Mouse (Mus musculus): ENCODE data around the gene Trim17. TPM values are rescaled to one million over a fixed set of nuclear protein-coding genes. Genes with fewer than 3 reads are reported as not detected.

The Trim17 gene
- polyA plus RNA-seq, 1 experiment from 2014 or later: 0.51 TPM

DNA sequence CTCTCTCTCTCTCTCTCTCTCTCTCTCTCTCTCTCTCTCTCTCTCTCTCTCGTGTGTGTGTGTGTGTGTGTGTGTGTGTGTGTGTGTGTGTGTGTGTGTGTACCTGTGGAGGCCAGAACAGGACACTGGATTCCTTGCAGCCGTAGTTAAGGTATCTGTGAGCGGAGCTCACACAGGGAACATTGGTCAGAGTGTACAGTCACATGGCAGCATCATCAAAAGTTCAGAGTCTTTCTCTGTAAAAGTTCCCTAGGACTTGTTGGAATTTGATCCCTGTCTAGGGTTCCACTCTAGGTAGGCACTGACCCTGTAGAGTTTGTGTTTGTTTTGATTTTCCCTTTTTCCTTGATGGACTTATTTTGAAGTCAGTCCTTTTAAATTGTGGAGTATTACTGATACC lies 27.8 kb upstream of the Trim17 start:
- ATAC-seq (ENCODE audit: low read depth) (no peak), DNase-seq (ENCODE audit: low spot score) (no peak)
- H3K4me1 ChIP-seq (ENCODE audit: control insufficient read depth, insufficient read depth, low read length): no peaks in the 10 kb centered on the region
- no peak overlapping the region for H3K9ac ChIP-seq (ENCODE audit: low read depth, low read length)
- H3K4me3 ChIP-seq (ENCODE audit: low read depth, low read length): no peak overlapping the region
- H3K36me3 ChIP-seq (ENCODE audit: control insufficient read depth, insufficient read depth, low read length): peaks cover 7% of the 10 kb centered on the region
- H3K9me3 ChIP-seq (ENCODE audit: control insufficient read depth, low read length): no peaks in the 10 kb centered on the region
- 60% methylated on average over 2 of the region's 3 CpGs for WGBS
- H3K27me3 ChIP-seq (replicated peaks; ENCODE audit: control insufficient read depth, insufficient read depth, low read length): no peaks in the 10 kb centered on the region
- H3K27ac ChIP-seq (replicated peaks; ENCODE audit: low read depth, low read length): no peak overlapping the region
- H3K4me2 ChIP-seq (ENCODE audit: low read depth, low read length): no peak overlapping the region

DNA sequence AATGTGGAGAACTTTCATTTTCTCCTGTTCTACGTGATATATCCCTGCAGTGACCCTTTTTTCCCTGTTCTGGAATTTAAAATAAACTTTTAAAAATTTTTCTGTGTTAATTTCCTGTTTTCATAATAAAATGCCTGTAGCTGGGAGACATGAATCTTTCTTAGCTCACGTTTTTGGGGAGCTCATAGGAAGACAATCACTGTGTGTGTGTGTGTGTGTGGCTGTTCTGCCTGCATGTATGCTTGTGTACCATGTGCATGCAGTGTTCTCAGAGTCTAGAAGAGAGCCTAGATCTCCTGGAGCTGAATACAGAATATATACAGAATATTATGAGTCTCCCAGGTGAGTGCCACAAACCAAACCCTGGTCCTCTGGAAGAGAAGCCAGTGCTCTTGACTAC lies 27.4 kb upstream of the Trim17 start:
- no peaks in the 10 kb centered on the region for H3K9me3 ChIP-seq (ENCODE audit: control insufficient read depth, low read length)
- ATAC-seq (ENCODE audit: low read depth): no peak
- no peak overlapping the region for H3K27ac ChIP-seq (replicated peaks; ENCODE audit: low read depth, low read length)
- H3K4me2 ChIP-seq (ENCODE audit: low read depth, low read length): no peak overlapping the region
- H3K4me1 ChIP-seq (ENCODE audit: control insufficient read depth, insufficient read depth, low read length): no peaks in the 10 kb centered on the region
- H3K4me3 ChIP-seq (ENCODE audit: low read depth, low read length): no peak overlapping the region
- DNase-seq (ENCODE audit: low spot score): no peak
- no peaks in the 10 kb centered on the region for H3K27me3 ChIP-seq (replicated peaks; ENCODE audit: control insufficient read depth, insufficient read depth, low read length)
- peaks cover 11% of the 10 kb centered on the region for H3K36me3 ChIP-seq (ENCODE audit: control insufficient read depth, insufficient read depth, low read length)
- no peak overlapping the region for H3K9ac ChIP-seq (ENCODE audit: low read depth, low read length)
- WGBS: 59% methylated on average over 2 of the region's 2 CpGs

DNA sequence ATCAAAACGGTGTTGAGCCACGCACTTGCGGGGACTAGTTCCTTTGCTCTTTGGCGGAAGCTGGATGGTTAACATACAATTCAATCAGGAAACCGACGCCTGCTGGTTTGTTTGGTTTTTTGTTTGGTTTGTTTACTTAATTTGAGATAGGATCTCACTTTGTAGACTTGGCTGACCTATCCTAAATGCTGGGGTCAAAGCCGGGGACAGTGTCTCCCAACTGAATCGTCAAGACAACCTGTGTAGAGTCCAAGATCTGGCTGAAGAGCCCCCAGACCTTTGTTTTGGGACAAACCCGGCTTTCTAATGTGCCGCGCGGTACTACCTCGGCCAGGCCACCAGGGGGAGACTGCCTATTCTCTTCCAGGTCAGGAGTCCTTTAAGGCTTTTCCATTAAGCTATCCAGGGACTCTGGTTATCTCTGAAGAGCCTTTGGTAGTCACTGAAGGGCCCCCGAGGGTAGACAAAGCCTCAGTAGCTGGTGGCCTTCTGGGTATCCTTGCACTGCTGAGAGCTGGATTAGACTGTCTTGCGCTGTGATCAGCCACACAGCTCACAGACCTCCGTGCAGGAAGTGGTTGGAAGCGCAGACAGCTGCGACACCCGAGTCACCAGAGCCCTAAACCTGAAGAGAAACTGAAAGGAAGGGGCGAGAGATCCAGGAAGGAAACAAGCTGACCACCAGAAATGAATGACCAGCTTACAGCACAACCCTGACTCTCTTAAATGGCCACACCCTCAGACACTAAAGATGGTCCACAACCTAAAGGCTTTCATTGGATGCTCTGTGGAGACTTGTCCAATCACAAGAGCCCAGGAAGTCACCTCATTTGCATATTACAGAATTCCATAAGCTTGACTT lies 26.5 kb upstream of the Trim17 start:
- Histone ChIP-seq H3K4me2 (ENCODE audit: low read depth, low read length) (peak overlapping the region; percentile 37), H3K9ac (ENCODE audit: low read depth, low read length) (no peak overlapping the region), H3K9me3 (ENCODE audit: control insufficient read depth, low read length) (no peaks in the 10 kb centered on the region), H3K27ac (replicated peaks; ENCODE audit: low read depth, low read length) (no peak overlapping the region), H3K4me1 (ENCODE audit: control insufficient read depth, insufficient read depth, low read length) (no peaks in the 10 kb centered on the region), H3K36me3 (ENCODE audit: control insufficient read depth, insufficient read depth, low read length) (peaks cover 21% of the 10 kb centered on the region), H3K27me3 (replicated peaks; ENCODE audit: control insufficient read depth, insufficient read depth, low read length) (no peaks in the 10 kb centered on the region), H3K4me3 (ENCODE audit: low read depth, low read length) (peak overlapping the region; percentile 16; the same call in 1 of the 2 replicates)
- DNase-seq (ENCODE audit: low spot score) (peak; percentile 60), ATAC-seq (ENCODE audit: low read depth) (peak; percentile 64)
- 35% methylated on average over 20 of the region's 20 CpGs for WGBS

DNA sequence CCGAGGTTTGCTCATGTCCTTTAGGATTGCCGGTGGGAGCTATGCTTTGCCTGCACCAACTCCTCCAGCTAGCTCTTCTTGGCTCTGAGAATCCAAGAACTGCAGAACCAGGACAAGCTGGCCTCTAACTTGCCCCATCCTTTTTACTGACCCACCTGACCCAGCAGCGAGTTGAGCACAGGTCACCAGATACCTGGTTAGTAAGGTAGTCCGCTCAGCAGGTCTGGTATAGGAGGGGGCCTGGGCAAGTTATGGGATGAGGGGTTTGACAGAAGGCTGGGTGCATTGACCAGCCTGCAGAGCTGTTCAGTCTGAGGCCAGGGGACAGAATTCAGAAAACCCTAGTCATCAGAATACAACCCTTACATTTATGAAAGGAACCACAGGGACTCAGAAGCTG lies 25.4 kb upstream of the Trim17 start:
- Histone ChIP-seq H3K27ac (replicated peaks; ENCODE audit: low read depth, low read length) (no peak overlapping the region), H3K4me3 (ENCODE audit: low read depth, low read length) (no peak overlapping the region), H3K4me1 (ENCODE audit: control insufficient read depth, insufficient read depth, low read length) (no peaks in the 10 kb centered on the region), H3K27me3 (replicated peaks; ENCODE audit: control insufficient read depth, insufficient read depth, low read length) (no peaks in the 10 kb centered on the region), H3K4me2 (ENCODE audit: low read depth, low read length) (no peak overlapping the region), H3K9ac (ENCODE audit: low read depth, low read length) (no peak overlapping the region), H3K36me3 (ENCODE audit: control insufficient read depth, insufficient read depth, low read length) (peaks cover 31% of the 10 kb centered on the region), H3K9me3 (ENCODE audit: control insufficient read depth, low read length) (no peaks in the 10 kb centered on the region)
- no peak for DNase-seq (ENCODE audit: low spot score)
- WGBS: 60% methylated on average over 4 of the region's 4 CpGs
- ATAC-seq (ENCODE audit: low read depth): no peak

DNA sequence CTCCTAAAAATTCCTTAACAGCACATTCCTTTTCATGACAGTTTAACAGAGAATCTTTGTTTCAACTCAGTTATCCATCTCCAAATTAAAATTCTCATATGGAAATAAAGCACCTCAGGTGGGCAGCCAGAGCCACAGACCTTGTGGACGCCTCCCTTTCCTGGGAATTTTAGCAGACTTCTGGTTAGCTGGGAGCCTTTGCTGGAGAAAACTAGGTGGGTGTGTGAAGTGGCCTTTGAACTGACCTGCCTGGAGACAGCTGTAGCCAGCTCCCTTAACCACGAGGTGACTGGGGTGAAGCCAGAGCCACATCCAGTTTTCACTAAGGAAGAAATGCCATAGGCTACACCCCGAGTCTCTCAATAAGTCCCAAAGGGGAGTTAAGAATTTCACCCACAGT lies 24.8 kb upstream of the Trim17 start:
- WGBS: 45% methylated on average over 3 of the region's 3 CpGs
- H3K9me3 ChIP-seq (ENCODE audit: control insufficient read depth, low read length): no peaks in the 10 kb centered on the region
- H3K27ac ChIP-seq (replicated peaks; ENCODE audit: low read depth, low read length): no peak overlapping the region
- H3K4me2 ChIP-seq (ENCODE audit: low read depth, low read length): no peak overlapping the region
- no peak overlapping the region for H3K9ac ChIP-seq (ENCODE audit: low read depth, low read length)
- ATAC-seq (ENCODE audit: low read depth): no peak
- peaks cover 37% of the 10 kb centered on the region for H3K36me3 ChIP-seq (ENCODE audit: control insufficient read depth, insufficient read depth, low read length)
- H3K4me3 ChIP-seq (ENCODE audit: low read depth, low read length): no peak overlapping the region
- DNase-seq (ENCODE audit: low spot score): no peak
- H3K27me3 ChIP-seq (replicated peaks; ENCODE audit: control insufficient read depth, insufficient read depth, low read length): no peaks in the 10 kb centered on the region
- no peaks in the 10 kb centered on the region for H3K4me1 ChIP-seq (ENCODE audit: control insufficient read depth, insufficient read depth, low read length)

DNA sequence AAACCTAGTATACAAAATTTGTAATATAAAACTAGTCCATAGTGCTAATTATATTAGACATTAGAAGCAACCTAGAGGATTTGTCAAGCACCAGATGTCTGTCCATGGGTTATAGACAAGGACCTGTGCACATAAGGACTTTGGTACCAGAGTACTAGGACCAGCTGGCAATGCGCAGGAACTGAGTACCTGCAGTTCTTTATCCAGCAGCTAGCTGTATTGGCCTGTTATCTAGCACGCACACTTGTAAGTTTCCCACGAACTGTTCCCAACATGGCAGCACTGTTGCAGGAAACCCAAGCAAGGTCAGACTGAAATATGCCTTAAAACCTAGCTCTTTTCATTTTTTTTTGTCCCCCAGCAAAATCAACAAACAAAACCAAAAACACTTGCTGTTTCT lies 24.2 kb upstream of the Trim17 start:
- 93% methylated on average over 3 of the region's 3 CpGs for WGBS
- DNase-seq (ENCODE audit: low spot score): no peak
- Histone ChIP-seq H3K4me3 (ENCODE audit: low read depth, low read length) (no peak overlapping the region), H3K4me1 (ENCODE audit: control insufficient read depth, insufficient read depth, low read length) (no peaks in the 10 kb centered on the region), H3K4me2 (ENCODE audit: low read depth, low read length) (no peak overlapping the region), H3K27me3 (replicated peaks; ENCODE audit: control insufficient read depth, insufficient read depth, low read length) (no peaks in the 10 kb centered on the region), H3K27ac (replicated peaks; ENCODE audit: low read depth, low read length) (no peak overlapping the region), H3K36me3 (ENCODE audit: control insufficient read depth, insufficient read depth, low read length) (peaks cover 40% of the 10 kb centered on the region), H3K9ac (ENCODE audit: low read depth, low read length) (no peak overlapping the region), H3K9me3 (ENCODE audit: control insufficient read depth, low read length) (no peaks in the 10 kb centered on the region)
- no peak for ATAC-seq (ENCODE audit: low read depth)

DNA sequence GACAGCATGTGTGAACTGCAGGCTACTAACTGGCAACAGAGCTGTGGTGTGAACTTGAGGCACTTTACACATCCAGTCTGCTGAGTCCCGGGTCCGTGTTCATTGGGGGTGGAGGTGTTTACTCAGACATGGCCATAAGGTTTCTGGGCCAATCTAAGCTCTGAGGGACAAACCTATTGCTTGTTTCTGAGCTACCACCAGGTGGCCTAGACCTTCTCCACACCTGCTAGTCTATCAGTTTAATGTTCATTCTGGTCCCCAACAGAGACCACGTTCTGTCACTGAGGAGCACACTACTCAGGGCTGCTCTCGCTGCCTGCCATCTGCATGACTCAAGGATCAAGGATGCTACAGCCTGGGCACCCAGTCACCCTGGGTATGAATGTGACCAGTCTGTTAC lies 22.9 kb upstream of the Trim17 start:
- peaks cover 53% of the 10 kb centered on the region for H3K36me3 ChIP-seq (ENCODE audit: control insufficient read depth, insufficient read depth, low read length)
- H3K9me3 ChIP-seq (ENCODE audit: control insufficient read depth, low read length): no peaks in the 10 kb centered on the region
- no peak for ATAC-seq (ENCODE audit: low read depth)
- H3K27me3 ChIP-seq (replicated peaks; ENCODE audit: control insufficient read depth, insufficient read depth, low read length): no peaks in the 10 kb centered on the region
- H3K4me3 ChIP-seq (ENCODE audit: low read depth, low read length): no peak overlapping the region
- no peak overlapping the region for H3K27ac ChIP-seq (replicated peaks; ENCODE audit: low read depth, low read length)
- WGBS: 80% methylated on average over 4 of the region's 4 CpGs
- H3K4me1 ChIP-seq (ENCODE audit: control insufficient read depth, insufficient read depth, low read length): no peaks in the 10 kb centered on the region
- no peak overlapping the region for H3K9ac ChIP-seq (ENCODE audit: low read depth, low read length)
- DNase-seq (ENCODE audit: low spot score): no peak
- H3K4me2 ChIP-seq (ENCODE audit: low read depth, low read length): no peak overlapping the region

DNA sequence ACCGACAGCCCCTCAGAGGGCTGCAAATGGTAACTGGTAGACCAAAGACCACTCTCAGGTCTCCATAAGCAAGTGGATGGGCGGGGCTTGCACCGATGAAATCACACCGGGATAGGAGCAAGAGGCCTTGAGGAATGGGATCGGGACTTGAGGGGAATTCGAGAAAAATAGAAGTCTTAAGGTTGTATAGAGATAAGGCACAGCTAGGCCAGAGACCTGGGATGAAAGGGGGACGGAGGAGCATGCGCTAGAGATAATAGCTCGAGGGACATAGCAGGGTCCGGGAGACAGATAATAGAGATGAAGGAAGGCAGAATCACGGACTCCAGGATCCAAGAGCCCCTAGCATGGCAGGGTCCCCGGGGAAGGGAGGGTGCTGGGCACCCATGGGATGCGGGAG lies 16.6 kb upstream of the Trim17 start:
- Histone ChIP-seq H3K27me3 (replicated peaks; ENCODE audit: control insufficient read depth, insufficient read depth, low read length) (no peaks in the 10 kb centered on the region), H3K4me3 (ENCODE audit: low read depth, low read length) (peak overlapping the region; percentile 98), H3K4me1 (ENCODE audit: control insufficient read depth, insufficient read depth, low read length) (peaks cover 13% of the 10 kb centered on the region), H3K4me2 (ENCODE audit: low read depth, low read length) (peak overlapping the region; percentile 76), H3K9ac (ENCODE audit: low read depth, low read length) (peak overlapping the region; percentile 96), H3K27ac (replicated peaks; ENCODE audit: low read depth, low read length) (peak overlapping the region; percentile 94), H3K36me3 (ENCODE audit: control insufficient read depth, insufficient read depth, low read length) (peaks cover 38% of the 10 kb centered on the region), H3K9me3 (ENCODE audit: control insufficient read depth, low read length) (no peaks in the 10 kb centered on the region)
- WGBS: under 1% methylated on average over 13 of the region's 13 CpGs
- ATAC-seq (ENCODE audit: low read depth) (no peak), DNase-seq (ENCODE audit: low spot score) (peak; percentile 22)
